Mouse (Mus musculus) left cerebral cortex, adult 18-20 months (tissue): ENCODE results near the gene Gmds. TPM values are rescaled to one million over a fixed set of nuclear protein-coding genes. Genes with fewer than 3 reads are reported as not detected.

Source experiments
- DNase-seq, 2 experiments: peaks; one replicate each; pipeline ENCODE4 v3.0.0; 2021 to 2022; ENCODE audit warnings: low spot score in 2 of 2, mixed read lengths in 1 of 2
- total RNA-seq, 2 experiments: library from RNA; stranded (reverse); gene quantifications; 2 replicates each; pipeline ENCODE4 v1.2.3; 2021

Gene Gmds
- total RNA-seq, 2 experiments from 2014 or later, result 11.1 to 11.3 TPM

- DNase-seq, result peak; percentile 85 to 90
Observed at GRCm38 (mm10) chr13:31800581-31801576, 537.7 kb downstream of the Gmds start.

- DNase-seq, result no peak
Observed at GRCm38 (mm10) chr13:31798075-31798474, 540.5 kb downstream of the Gmds start.

GRCm38 (mm10) chr13:31797346-31797745, 541.2 kb downstream of the Gmds start:
- no peak for DNase-seq

- DNase-seq, result no peak
Observed at GRCm38 (mm10) chr13:31793163-31793562, 545.4 kb downstream of the Gmds start.

GRCm38 (mm10) chr13:31792480-31793132, 545.9 kb downstream of the Gmds start:
- DNase-seq, result peak; percentile 50 to 55

- DNase-seq, result no peak
Observed at GRCm38 (mm10) chr13:31784757-31785156, 553.8 kb downstream of the Gmds start.

GRCm38 (mm10) chr13:31782063-31782462, 556.5 kb downstream of the Gmds start:
- no peak for DNase-seq

- no peak for DNase-seq
Observed at GRCm38 (mm10) chr13:31780299-31780698, 558.2 kb downstream of the Gmds start.

- DNase-seq, result no peak
Observed at GRCm38 (mm10) chr13:31779281-31779981, 559.1 kb downstream of the Gmds start.

GRCm38 (mm10) chr13:31775762-31776161, 562.8 kb downstream of the Gmds start:
- DNase-seq, result no peak

- DNase-seq, result no peak
Observed at GRCm38 (mm10) chr13:31772882-31773281, 565.7 kb downstream of the Gmds start.
